Mouse (Mus musculus): ENCODE measurements around the gene Vmn1r233. TPM values are rescaled to one million over a fixed set of nuclear protein-coding genes. Genes with fewer than 3 reads are reported as not detected.

Vmn1r233 gene
- polyA plus RNA-seq, 1 experiment from 2014 or later, result not detected

- Histone ChIP-seq H3K4me2 (peak overlapping the region; percentile 62), H3K9ac (peak overlapping the region; percentile 69), H3K27me3 (no peaks in the 10 kb centered on the region), H3K27ac (peak overlapping the region; percentile 98), H3K36me3 (no peaks in the 10 kb centered on the region), H3K4me1 (replicated peaks) (peaks cover 38% of the 10 kb centered on the region), H3K9me3 (no peaks in the 10 kb centered on the region), H3K4me3 (peak overlapping the region; percentile 80)
- 44% methylated on average over 3 of the region's 3 CpGs for WGBS
- peak; percentile 2 for ATAC-seq (ENCODE audit: low FRiP score)
Observed at GRCm38 (mm10) chr17:20944226-20944625, 52.0 kb downstream of the Vmn1r233 start.

Other genes starting within 250 kb of the Vmn1r233 start
- gene Vmn1r228, start 210.3 kb downstream of the Vmn1r233 start, polyA plus RNA-seq (2015; fragmentation: Nextera tagmentation; extraction: Ambion mirVana), result not detected in 2 replicates
- gene Vmn1r229, start 184.9 kb downstream of the Vmn1r233 start, polyA plus RNA-seq (2015; fragmentation: Nextera tagmentation; extraction: Ambion mirVana), result 0.03 TPM in 1 of 2 replicates, not detected in the other
- gene Vmn1r230, start 156.0 kb downstream of the Vmn1r233 start, polyA plus RNA-seq (2015; fragmentation: Nextera tagmentation; extraction: Ambion mirVana), result not detected in 2 replicates
- not detected in 2 replicates for gene Vmn1r231, start 91.4 kb downstream of the Vmn1r233 start, polyA plus RNA-seq (2015; fragmentation: Nextera tagmentation; extraction: Ambion mirVana)
- gene Vmn1r232, start 76.8 kb downstream of the Vmn1r233 start, polyA plus RNA-seq (2015; fragmentation: Nextera tagmentation; extraction: Ambion mirVana), result not detected in 2 replicates
- 657 and 690 TPM in 2 replicates for gene Ppp2r1a, start 51.2 kb downstream of the Vmn1r233 start, polyA plus RNA-seq (2015; fragmentation: Nextera tagmentation; extraction: Ambion mirVana)
- 18.5 and 18.8 TPM in 2 replicates for gene Zfp160, start 12.4 kb upstream of the Vmn1r233 start, polyA plus RNA-seq (2015; fragmentation: Nextera tagmentation; extraction: Ambion mirVana)
- not detected in 2 replicates for gene Vmn1r234, start 229.6 kb upstream of the Vmn1r233 start, polyA plus RNA-seq (2015; fragmentation: Nextera tagmentation; extraction: Ambion mirVana)

Measured in hindbrain, embryonic 13.5 days (tissue).